Mouse (Mus musculus): ENCODE measurements at regions not wholly inside any gene's neighbourhood (a gene's known extent, or its start where the extent isn't known, plus 50 kb on each side); places are given as distances from the start of the nearest gene placed in this dataset.
A peak's percentile ranks its signal among the peaks of the same experiment; 100 is the strongest.

DNA sequence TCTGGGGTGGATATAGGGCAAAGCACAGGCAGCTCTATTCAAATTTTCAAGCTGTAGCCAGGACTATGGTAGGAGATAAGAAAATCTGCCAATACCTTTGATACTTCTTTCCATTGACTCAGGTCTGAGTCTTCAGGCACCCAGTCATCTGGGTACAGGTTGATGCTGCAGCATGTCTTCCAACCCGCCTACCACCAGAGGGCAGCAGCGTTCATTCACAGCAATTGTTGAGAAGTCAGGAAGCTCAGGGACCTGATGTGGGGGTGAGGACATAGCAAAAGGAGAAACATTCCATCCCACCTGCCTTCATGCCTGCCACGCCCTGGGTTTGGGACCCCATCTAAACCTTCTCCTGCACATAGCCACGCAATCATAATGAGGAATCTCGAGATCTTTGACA lies 118.2 kb upstream of the Gm21876 start:
- TF ChIP-seq CTCF (IDR thresholded peaks at IDR 0.05; ENCODE audit: control insufficient read depth, insufficient read depth, low read length) (peak; percentile 59), POLR2A (IDR thresholded peaks at IDR 0.05; ENCODE audit: borderline replicate concordance, control insufficient read depth, low read depth, low read length) (no peak)
- Histone ChIP-seq H3K4me1 (ENCODE audit: control insufficient read depth, insufficient read depth, low read length) (no peaks in the 10 kb centered on the region), H3K27ac (ENCODE audit: control insufficient read depth, insufficient read depth, low read depth, low read length, poor library complexity) (no peak overlapping the region), H3K4me3 (replicated peaks; ENCODE audit: control insufficient read depth, low read depth, low read length) (no peak overlapping the region)
- WGBS, result 13% methylated on average over 5 of the region's 5 CpGs

GRCm38 (mm10) chrX:21295460-21295859 lies 120.0 kb upstream of the Gm21876 start:
- TF ChIP-seq CTCF (IDR thresholded peaks at IDR 0.05; ENCODE audit: control insufficient read depth, insufficient read depth, low read length) (no peak), POLR2A (IDR thresholded peaks at IDR 0.05; ENCODE audit: borderline replicate concordance, control insufficient read depth, low read depth, low read length) (no peak)
- WGBS, result 0% methylated on average over 1 of the region's 1 CpGs
- no peak overlapping the region for H3K4me3 ChIP-seq (replicated peaks; ENCODE audit: control insufficient read depth, low read depth, low read length)
- no peaks in the 10 kb centered on the region for H3K4me1 ChIP-seq (ENCODE audit: control insufficient read depth, insufficient read depth, low read length)
- H3K27ac ChIP-seq (ENCODE audit: control insufficient read depth, insufficient read depth, low read depth, low read length, poor library complexity), result no peak overlapping the region

- H3K27ac ChIP-seq (ENCODE audit: control insufficient read depth, insufficient read depth, low read depth, low read length, poor library complexity), result no peak overlapping the region
- 74% methylated on average over 6 of the region's 6 CpGs for WGBS
- H3K4me1 ChIP-seq (ENCODE audit: control insufficient read depth, insufficient read depth, low read length), result no peaks in the 10 kb centered on the region
- TF ChIP-seq POLR2A (IDR thresholded peaks at IDR 0.05; ENCODE audit: borderline replicate concordance, control insufficient read depth, low read depth, low read length), result no peak
- H3K4me3 ChIP-seq (replicated peaks; ENCODE audit: control insufficient read depth, low read depth, low read length), result no peak overlapping the region
Measured at GRCm38 (mm10) chrX:21297349-21297748, 121.9 kb upstream of the Gm21876 start.

DNA sequence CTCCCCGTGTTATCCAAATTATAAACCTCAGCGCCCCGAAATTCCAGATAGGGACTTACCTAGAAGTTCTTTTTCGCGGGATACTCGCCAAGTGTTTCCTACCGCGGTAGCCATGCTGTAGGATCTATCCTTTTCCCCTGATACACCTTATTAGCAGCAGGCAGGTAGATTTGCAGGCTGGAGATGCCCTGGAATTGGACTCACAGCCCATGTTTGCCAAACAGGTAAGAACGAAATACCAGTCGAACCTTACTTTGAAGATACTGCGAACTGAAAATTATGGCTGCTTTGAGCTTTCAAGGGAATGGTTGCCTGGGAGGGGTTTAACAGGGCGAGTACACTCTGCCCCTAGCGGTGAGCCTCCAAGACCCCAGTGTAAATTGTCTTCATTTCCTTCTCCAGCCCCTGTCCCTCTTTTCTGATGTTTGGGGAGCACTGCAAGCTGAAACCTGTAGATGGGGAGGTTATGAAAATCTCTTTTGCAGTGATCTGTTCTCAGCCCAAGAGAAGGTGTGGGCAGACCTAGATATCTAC lies 149.8 kb upstream of the Agtr2 start:
- Histone ChIP-seq H3K4me3 (replicated peaks; ENCODE audit: control insufficient read depth, low read depth, low read length) (no peak overlapping the region), H3K4me1 (ENCODE audit: control insufficient read depth, insufficient read depth, low read length) (no peaks in the 10 kb centered on the region), H3K27ac (ENCODE audit: control insufficient read depth, insufficient read depth, low read depth, low read length, poor library complexity) (no peak overlapping the region)
- no peak for TF ChIP-seq CTCF (IDR thresholded peaks at IDR 0.05; ENCODE audit: control insufficient read depth, insufficient read depth, low read length)
- WGBS, result 31% methylated on average over 13 of the region's 13 CpGs

- no peak for TF ChIP-seq POLR2A (IDR thresholded peaks at IDR 0.05; ENCODE audit: borderline replicate concordance, control insufficient read depth, low read depth, low read length)
- TF ChIP-seq CTCF (IDR thresholded peaks at IDR 0.05; ENCODE audit: control insufficient read depth, insufficient read depth, low read length), result no peak
- WGBS, result 64% methylated on average over 1 of the region's 1 CpGs
- Histone ChIP-seq H3K4me1 (ENCODE audit: control insufficient read depth, insufficient read depth, low read length) (no peaks in the 10 kb centered on the region), H3K4me3 (replicated peaks; ENCODE audit: control insufficient read depth, low read depth, low read length) (no peak overlapping the region), H3K27ac (ENCODE audit: control insufficient read depth, insufficient read depth, low read depth, low read length, poor library complexity) (no peak overlapping the region)
Measured at GRCm38 (mm10) chrX:21344397-21344796, 139.9 kb upstream of the Agtr2 start.

DNA sequence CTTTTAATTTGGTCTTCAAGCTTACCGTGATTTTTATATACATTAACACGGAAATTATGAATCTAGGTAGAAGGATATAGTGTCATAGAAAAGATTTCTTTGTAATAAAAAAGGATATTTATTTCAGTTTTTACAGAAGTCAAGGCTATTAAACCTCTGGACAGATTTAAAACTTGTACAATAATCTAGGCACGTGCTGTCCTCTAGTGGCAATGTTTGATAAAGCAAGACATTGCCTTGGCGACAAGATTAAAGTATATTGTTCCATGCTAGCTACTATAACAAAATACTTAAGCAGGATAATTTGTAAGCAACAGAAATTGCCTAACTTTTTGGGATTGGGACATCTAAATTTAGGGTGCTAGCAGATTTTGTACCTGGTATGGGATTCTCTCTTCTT lies 133.8 kb upstream of the Agtr2 start:
- Histone ChIP-seq H3K4me3 (replicated peaks; ENCODE audit: control insufficient read depth, low read depth, low read length) (no peak overlapping the region), H3K27ac (ENCODE audit: control insufficient read depth, insufficient read depth, low read depth, low read length, poor library complexity) (no peak overlapping the region), H3K4me1 (ENCODE audit: control insufficient read depth, insufficient read depth, low read length) (no peaks in the 10 kb centered on the region)
- no peak for TF ChIP-seq CTCF (IDR thresholded peaks at IDR 0.05; ENCODE audit: control insufficient read depth, insufficient read depth, low read length)
- TF ChIP-seq POLR2A (IDR thresholded peaks at IDR 0.05; ENCODE audit: borderline replicate concordance, control insufficient read depth, low read depth, low read length), result no peak
- WGBS, result 32% methylated on average over 4 of the region's 4 CpGs

DNA sequence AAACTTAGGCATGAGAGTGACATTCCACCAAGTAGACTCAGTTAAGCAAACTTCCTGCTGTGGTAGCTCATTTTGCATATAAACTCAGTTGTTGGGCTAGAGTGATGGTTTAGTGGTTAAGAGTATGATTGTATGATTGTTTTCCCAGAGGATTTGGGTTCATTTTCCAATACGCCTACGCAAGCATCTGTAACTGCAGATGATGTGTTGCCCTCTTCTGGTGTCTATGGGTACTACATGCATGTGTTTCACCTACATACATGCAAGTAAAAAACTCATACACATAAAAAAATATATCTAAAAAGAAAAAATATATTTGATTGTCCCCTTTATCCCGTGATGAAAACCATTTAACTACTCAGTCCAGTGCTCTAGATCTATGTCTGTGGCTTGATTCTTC lies 132.0 kb upstream of the Agtr2 start:
- 40% methylated on average over 3 of the region's 3 CpGs for WGBS
- Histone ChIP-seq H3K4me1 (ENCODE audit: control insufficient read depth, insufficient read depth, low read length) (no peaks in the 10 kb centered on the region), H3K4me3 (replicated peaks; ENCODE audit: control insufficient read depth, low read depth, low read length) (no peak overlapping the region), H3K27ac (ENCODE audit: control insufficient read depth, insufficient read depth, low read depth, low read length, poor library complexity) (no peak overlapping the region)
- no peak for TF ChIP-seq CTCF (IDR thresholded peaks at IDR 0.05; ENCODE audit: control insufficient read depth, insufficient read depth, low read length)
- TF ChIP-seq POLR2A (IDR thresholded peaks at IDR 0.05; ENCODE audit: borderline replicate concordance, control insufficient read depth, low read depth, low read length), result no peak

- H3K27ac ChIP-seq (ENCODE audit: control insufficient read depth, insufficient read depth, low read depth, low read length, poor library complexity), result no peak overlapping the region
- no peak for TF ChIP-seq POLR2A (IDR thresholded peaks at IDR 0.05; ENCODE audit: borderline replicate concordance, control insufficient read depth, low read depth, low read length)
- TF ChIP-seq CTCF (IDR thresholded peaks at IDR 0.05; ENCODE audit: control insufficient read depth, insufficient read depth, low read length), result no peak
- no peaks in the 10 kb centered on the region for H3K4me1 ChIP-seq (ENCODE audit: control insufficient read depth, insufficient read depth, low read length)
- no peak overlapping the region for H3K4me3 ChIP-seq (replicated peaks; ENCODE audit: control insufficient read depth, low read depth, low read length)
- WGBS, result 13% methylated on average over 43 of the region's 43 CpGs
Measured at GRCm38 (mm10) chrX:21360771-21361667, 123.3 kb upstream of the Agtr2 start.
